Mouse (Mus musculus): ENCODE data around the gene Tbl2.

Gene Tbl2

GRCm38 (mm10) chr5:135149053-135149819 is at the start of gene Tbl2:
TSS of gene Tbl2 (plus strand) at chr5:135149657.
- peak; percentile 98 for DNase-seq (ENCODE audit: low read depth, low spot score)

DNA sequence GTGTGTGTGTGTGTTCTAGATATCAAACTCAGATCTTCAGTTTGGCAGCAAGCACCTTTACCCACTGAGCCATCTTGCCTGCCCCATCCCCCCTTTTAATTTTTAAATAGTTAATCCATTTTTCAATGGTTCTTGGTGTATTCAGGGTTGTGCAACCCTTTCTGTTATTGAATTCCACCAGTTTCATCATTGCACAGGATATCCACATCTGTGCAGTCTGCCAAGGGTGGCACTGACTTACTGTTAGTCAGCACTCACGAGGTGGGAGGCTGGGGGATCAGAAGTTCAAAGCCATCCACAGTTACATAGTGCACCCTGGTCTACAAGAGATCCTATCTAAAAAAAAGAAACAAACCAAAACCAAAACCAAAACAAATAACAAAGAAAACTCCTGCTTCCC is 48.5 kb upstream of the Tbl2 start:
- DNase-seq (ENCODE audit: low read depth, low spot score) = no peak

- DNase-seq (ENCODE audit: low read depth, low spot score) = no peak
These were observed 45.3 kb upstream of the Tbl2 start for GRCm38 (mm10) chr5:135103999-135104660.

GRCm38 (mm10) chr5:135106758-135107256 is 42.6 kb upstream of the Tbl2 start:
- peak; percentile 16 for DNase-seq (ENCODE audit: low read depth, low spot score)

GRCm38 (mm10) chr5:135107521-135108501 is 41.6 kb upstream of the Tbl2 start:
- no peak for DNase-seq (ENCODE audit: low read depth, low spot score)

- DNase-seq (ENCODE audit: low read depth, low spot score) = no peak
These were observed 40.4 kb upstream of the Tbl2 start for GRCm38 (mm10) chr5:135109017-135109416.

DNA sequence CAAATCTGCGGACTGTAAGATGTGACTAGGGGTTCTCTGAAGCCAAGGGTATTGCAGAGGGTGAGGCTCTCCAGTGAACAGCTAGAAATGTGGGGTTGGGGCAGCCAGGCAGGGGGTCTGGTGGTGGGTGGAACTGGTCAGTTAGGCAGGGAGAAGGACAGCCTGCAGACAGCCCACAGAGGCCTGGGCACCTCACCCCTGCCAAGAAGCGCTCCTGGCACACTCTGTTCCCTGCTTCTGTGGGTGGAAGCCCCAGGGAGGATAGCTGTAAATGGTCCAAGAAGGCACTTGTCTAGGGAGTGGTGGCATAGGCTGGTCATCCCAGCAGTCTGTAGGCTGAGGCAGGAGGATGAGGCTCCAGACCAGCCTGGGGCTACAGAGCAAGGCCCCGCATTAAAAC is 40.0 kb upstream of the Tbl2 start:
- DNase-seq (ENCODE audit: low read depth, low spot score) = no peak

GRCm38 (mm10) chr5:135109976-135110375 is 39.5 kb upstream of the Tbl2 start:
- DNase-seq (ENCODE audit: low read depth, low spot score) = no peak

GRCm38 (mm10) chr5:135113782-135114181 is 35.7 kb upstream of the Tbl2 start:
- DNase-seq (ENCODE audit: low read depth, low spot score) = no peak

DNA sequence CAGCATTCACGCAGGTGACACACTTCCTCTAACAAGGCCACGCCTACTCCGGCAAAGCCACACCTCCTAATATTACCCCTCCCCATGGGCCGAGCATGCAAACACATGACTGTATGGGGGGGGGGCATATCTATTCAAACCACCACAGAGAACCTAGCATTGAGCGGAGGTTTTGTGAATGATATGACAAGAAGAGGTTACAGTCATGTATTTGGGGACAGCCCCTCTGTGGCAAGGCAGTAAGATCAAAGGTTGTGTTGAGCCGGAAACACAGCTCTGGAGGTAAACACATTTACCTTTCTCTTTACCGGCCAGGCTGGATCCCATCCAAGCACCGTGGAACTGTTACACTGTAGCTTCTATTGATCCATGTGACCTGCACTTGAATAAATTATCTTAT is 34.2 kb upstream of the Tbl2 start:
- no peak for DNase-seq (ENCODE audit: low read depth, low spot score)

DNA sequence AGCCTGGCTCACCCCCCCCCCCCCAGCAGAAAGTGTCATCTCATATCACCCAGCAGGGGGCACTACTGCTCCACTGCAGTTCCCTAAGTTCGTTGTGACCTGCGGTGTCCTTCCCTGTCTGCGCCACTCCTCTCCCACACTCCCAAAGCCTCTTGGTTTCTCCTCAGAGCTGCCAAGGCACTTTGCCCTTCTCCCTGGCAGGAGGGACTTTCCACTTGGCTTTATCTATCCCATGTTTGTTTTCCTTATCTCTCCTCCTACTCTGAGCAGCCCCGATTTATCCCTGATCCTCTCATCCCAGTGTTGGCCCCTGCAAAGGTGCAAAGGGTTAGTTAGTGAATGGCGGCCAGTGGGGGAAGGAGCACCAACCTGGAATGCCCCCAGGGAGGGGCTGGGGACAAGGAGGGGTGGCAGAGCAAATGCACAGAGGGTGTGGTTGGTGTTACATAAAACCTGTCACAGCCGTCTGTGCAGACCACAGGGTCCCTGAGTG is 30.8 kb upstream of the Tbl2 start:
- DNase-seq (ENCODE audit: low read depth, low spot score) = peak; percentile 19

- DNase-seq (ENCODE audit: low read depth, low spot score) = no peak
These were observed 28.7 kb upstream of the Tbl2 start for GRCm38 (mm10) chr5:135120753-135121152.

DNA sequence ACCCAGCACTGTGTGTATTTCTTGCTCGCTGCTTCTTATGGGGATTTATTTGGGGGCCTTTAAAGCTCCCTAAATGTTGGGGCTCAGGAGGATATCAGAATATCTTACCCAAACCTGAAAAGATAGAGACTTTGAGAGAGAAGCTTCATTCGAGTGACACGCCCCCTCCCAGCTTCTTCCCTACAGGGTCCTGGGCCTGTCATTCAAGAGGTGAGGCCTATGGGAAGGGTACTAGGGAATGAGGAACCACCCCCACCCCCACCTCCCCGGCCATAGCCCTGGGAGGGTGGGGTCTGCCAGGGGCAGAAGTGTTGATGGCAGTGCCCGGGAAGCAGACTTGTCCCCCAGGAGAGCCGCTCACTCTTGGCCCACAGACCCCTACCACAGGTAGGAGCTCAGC is 23.3 kb upstream of the Tbl2 start:
- no peak for DNase-seq (ENCODE audit: low read depth, low spot score)

- no peak for DNase-seq (ENCODE audit: low read depth, low spot score)
These were observed 21.8 kb upstream of the Tbl2 start for GRCm38 (mm10) chr5:135127669-135128068.

DNA sequence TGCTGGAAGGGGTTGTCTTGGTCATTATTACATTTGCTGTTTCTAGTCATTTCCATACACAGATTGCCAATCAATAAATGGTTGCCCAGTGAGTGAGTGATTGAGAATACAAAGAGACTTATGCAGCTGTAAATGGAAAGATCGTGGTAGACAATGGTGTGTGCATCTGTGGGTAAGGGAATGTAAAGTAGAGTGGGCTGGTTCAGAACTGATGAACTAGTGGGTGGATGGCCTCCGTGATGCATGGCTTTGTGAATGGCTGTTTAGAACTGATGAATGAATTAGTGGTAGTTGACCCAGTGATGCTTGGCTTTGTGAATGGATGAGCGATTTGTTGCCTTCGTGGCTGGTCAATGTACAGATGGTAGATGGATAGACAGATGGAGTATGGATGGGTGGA is 19.7 kb upstream of the Tbl2 start:
- no peak for DNase-seq (ENCODE audit: low read depth, low spot score)

DNA sequence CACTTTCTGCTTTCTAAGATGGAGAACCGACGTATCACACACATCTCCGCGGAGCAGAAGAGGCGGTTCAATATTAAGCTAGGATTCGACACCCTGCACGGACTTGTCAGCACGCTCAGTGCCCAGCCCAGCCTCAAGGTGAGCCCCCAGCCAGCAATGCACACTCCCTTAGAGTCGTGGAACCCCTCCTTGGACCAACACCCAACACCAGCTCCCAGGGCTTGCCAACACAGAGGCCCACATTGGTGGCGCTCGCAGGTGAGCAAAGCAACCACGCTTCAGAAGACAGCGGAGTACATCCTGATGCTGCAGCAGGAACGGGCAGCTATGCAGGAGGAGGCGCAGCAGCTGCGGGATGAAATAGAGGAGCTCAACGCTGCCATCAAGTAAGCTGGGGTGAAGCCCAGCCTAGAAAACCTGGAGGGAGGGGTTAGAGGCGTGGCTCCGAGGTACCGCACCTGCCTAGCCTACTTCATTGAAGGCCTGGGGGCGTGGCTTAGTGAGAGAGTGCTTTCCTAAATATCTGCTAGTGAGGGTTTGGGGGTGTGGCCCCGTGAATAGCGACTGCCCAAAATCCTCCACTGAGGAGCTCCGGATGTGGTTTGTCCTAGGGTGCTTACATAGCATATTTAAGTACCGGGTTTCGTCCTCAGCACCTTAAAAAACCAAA is 15.6 kb upstream of the Tbl2 start:
- no peak for DNase-seq (ENCODE audit: low read depth, low spot score)

DNA sequence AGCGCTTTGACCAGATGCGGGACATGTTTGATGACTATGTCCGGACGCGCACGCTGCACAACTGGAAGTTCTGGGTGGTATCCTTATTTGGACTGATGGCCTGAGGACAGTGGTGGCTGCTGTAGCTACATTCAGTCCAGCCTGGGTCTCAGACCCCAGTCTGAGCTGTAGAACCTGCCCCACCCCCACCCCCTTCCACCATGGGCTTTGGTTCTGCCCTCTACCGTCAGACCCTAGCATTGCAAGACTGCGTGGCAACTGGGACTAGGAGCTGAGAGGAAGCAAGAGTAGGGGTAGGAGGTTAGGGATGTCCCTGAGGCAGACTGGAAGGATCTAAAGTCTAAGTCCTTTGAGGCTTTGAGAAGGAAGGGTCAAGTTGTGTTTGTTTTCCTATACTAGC is 14.9 kb upstream of the Tbl2 start:
- DNase-seq (ENCODE audit: low read depth, low spot score) = no peak

GRCm38 (mm10) chr5:135139881-135140280 is 9.6 kb upstream of the Tbl2 start:
- no peak for DNase-seq (ENCODE audit: low read depth, low spot score)

DNA sequence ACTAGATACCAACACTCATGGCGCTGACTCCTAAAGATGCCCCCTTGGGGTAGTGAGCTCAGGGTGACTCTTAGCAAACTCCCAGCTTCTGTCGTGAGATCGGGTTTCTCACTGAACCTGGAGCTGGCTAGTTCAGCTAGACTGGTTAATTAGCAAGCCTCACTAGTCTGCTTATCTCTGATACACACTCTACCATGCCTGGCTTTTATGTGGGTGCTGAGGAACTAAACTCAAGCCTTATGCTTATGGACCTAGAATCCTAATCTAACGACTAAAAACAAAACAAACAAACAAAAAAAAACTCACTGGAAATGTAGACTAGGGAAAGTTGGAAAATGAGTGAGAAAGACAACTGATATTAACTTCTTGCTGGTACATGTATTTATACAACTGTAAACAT is 5.0 kb upstream of the Tbl2 start:
- DNase-seq (ENCODE audit: low read depth, low spot score) = no peak

DNA sequence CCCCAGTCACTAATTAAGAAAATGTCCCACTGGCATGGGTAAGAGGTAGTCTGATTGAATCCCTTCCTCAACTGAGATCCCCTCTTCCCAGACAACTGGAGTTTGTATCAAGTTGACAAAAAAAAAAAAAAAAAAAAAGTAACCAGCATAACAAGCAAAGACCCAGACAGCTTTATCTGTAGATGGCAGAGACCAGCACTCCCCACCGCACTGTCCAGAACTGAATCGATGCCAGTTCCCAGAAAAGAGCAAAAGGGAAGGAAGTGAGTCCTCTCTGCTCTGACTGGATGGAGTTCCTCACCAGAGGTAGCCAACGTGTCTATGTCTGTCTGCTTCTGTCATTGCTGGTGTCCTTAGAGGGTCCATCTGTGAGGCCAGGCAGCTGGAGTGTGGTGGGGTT is 3.9 kb upstream of the Tbl2 start:
- no peak for DNase-seq (ENCODE audit: low read depth, low spot score)

GRCm38 (mm10) chr5:135145955-135146354 is 3.5 kb upstream of the Tbl2 start:
- DNase-seq (ENCODE audit: low read depth, low spot score) = no peak

Data from telencephalon, adult 2 months (tissue).